Mouse (Mus musculus) common myeloid progenitor, adult 5-6 weeks (primary cell): ENCODE data around the gene Fgf4. TPM values are rescaled to one million over a fixed set of nuclear protein-coding genes. Genes with fewer than 3 reads are reported as not detected.
A peak's percentile ranks its signal among the peaks of the same experiment; 100 is the strongest.

Experiments used
- ATAC-seq: replicated peaks from 2 replicates; pipeline ENCODE4 v1.8.0; 2016; ENCODE audit warnings: low read depth, mild to moderate bottlenecking, moderate TSS enrichment, inconsistent platforms; ENCODE audit not compliant: poor library complexity, severe bottlenecking
- total RNA-seq: library from RNA; stranded (forward); fragments of 200-1000, 187-1606 nt; gene quantifications from 2 replicates; pipeline ENCODE4 v1.2.3, GENCODE M21; 2017

Fgf4 gene
- total RNA-seq, 1 experiment from 2014 or later = not detected

DNA sequence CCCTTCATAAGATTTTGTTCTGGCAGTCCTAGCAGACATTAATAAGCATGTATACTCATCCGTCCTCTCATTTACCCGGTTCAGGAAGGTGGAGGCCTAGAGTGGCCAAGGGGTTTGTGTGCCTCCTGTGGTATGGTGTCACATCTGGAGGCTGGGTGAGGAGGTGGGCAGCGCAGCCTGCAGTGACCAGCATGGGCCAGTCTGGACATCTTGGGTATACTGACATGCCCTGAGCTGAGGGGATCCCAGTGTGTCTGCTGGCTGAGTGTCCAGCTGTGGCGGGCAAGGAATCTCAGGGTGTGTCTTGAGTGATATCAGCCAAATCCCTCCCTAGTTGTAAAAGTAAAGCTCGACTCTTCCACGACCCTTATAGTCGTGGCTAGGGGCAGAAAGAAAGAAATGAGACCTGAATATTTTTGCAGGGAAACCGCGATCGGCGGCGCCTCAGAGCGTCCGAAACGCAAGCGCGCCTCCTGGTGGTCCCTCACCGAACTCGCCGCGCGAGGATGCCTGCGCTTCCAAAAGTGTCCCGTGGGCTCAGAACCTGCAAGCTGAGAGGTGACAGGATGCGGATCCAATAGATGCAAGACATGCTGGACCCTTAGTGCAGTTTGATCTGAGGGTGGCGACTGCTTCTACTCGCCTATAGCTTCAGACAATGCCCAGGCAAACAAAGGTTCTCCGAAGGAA lies 59.7 kb downstream of the Fgf4 start:
- peak; percentile 78 for ATAC-seq

DNA sequence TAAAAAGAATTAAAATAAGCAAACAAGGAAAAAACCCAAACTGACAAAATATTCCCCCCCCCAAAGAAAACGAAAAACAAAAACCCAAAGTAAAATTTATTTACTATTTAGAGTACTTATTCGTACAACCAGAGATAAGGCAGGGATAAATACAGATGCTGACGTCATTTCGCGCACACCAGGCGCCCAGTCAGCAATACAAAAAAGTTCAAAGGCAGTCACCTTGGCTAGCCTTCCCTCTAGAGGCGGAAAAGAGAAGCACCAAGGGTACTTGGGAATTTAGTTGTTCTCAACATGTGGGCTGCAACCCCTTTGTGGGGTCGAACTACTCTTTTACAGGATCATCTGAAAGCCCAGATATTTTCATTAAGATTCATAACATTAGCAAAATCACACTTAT lies 60.6 kb downstream of the Fgf4 start:
- ATAC-seq = peak; percentile 72

DNA sequence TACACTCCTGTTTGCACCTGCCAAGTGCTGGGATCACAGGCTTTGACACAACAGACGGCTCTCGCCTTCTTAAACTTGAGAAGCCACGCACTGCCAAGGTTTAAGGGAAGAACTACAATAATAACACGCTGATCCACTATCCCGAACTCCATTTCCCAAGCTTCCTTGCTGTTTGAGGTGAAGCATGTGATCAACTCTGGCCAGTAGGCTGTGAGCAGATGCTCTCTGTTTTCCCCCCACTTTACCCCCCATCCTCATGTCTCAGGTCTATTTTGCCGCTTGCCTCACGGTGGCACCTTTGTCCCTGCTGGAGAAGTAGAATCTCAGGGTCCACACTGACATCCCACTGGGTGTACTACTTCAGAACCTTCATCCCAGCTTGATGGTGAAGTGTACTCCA lies 61.5 kb downstream of the Fgf4 start:
- ATAC-seq = no peak

DNA sequence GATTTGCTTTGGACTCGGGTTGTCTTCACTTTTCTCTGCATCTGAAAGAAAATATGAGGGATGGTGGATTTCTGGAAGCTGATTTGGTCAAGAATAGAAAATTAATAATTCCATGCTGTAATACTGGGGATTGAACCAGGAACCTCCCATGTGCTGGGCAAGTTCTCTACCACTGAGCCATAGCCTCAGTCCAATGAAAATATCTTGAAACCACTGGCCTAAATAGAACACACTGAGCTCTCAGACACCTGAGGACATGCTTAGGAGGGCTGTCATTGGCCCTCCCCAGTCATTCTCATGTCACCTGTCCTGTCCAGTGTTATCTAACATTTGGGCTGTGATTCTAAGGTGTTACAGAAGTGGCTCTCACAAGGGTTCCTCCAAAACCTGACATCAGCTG lies 64.0 kb downstream of the Fgf4 start:
- no peak for ATAC-seq

DNA sequence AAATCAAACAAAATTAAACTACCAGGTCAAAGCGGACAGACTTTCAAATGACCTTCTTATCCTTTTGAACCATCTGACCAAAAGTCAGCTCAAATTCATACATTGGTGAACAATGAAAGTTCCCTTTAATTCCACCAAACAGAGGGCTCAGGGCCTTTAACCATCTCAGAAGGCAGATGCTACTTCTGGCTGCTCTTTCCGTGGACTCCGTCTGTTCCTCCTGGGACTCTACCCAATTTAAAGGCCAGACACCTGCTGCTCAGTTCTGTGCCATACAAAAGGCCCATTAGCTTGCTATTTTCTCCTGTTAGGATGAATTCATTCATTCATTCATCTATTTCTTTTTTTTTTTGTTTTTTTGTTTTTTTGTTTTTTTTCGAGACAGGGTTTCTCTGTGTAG lies 65.7 kb downstream of the Fgf4 start:
- ATAC-seq = no peak

DNA sequence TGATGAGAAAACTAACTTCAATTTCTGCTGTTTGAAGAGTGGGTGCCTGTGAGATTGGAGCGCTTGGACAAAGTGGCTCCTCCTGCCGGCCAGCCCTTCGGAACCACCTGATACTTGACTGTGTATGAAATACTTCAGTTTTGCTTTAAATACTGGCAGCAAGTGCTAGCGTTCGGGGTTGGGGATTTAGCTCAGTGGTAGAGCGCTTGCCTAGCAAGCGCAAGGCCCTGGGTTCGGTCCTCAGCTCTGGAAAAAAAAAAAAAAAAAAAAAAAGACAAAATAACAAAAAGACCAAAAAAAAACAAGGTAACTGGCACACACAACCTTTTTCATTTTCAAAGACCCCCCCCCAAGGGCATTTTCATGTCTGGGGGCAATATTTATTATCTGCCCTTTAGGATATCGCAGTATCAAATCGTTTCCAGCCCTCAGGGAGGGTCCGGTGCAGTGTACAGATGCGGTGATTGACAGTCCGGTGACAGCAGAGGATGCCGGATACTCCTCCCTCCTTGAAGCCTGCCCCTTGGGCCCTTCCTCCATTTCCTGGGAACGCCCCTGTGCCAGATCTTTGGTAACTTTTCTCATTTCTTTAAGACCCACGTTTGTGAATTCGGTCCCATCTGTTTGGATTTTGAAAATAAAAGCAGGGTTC lies 67.3 kb downstream of the Fgf4 start:
- ATAC-seq = peak; percentile 84

Other genes with a start within 250 kb of the Fgf4 start
- not detected in 2 replicates for gene Ano1, start 95.4 kb upstream of the Fgf4 start, total RNA-seq
- 4.2 and 7.8 TPM in 2 replicates for gene Fgf3, start 9.3 kb upstream of the Fgf4 start, total RNA-seq
- gene Fgf15, start 49.2 kb downstream of the Fgf4 start, total RNA-seq = not detected in 2 replicates
- 42.8 and 51.7 TPM in 2 replicates for gene LTO1, start 67.7 kb downstream of the Fgf4 start, total RNA-seq
- 15.9 and 18.0 TPM in 2 replicates for gene Ccnd1, start 92.6 kb downstream of the Fgf4 start, total RNA-seq